Mouse (Mus musculus): ENCODE measurements around the gene 9230112D13Rik. TPM values are rescaled to one million over a fixed set of nuclear protein-coding genes. Genes with fewer than 3 reads are reported as not detected.

9230112D13Rik gene
- total RNA-seq (2022): not detected

GRCm38 (mm10) chr14:34522701-34523100 is at the start of gene 9230112D13Rik:
9230112D13Rik (minus strand) TSS chr14:34522801.
- DNase-seq: no peak

GRCm38 (mm10) chr14:34571610-34572387 is 49.2 kb upstream of the 9230112D13Rik start:
- no peak for DNase-seq

GRCm38 (mm10) chr14:34570903-34571302 is 48.3 kb upstream of the 9230112D13Rik start:
- no peak for DNase-seq

- peak; percentile 64 for DNase-seq
These were observed 47.7 kb upstream of the 9230112D13Rik start for GRCm38 (mm10) chr14:34570294-34570693.

GRCm38 (mm10) chr14:34569534-34570194 is 47.1 kb upstream of the 9230112D13Rik start:
- DNase-seq: no peak

- no peak for DNase-seq
These were observed 46.0 kb upstream of the 9230112D13Rik start for GRCm38 (mm10) chr14:34568626-34569025.

- no peak for DNase-seq
These were observed 45.1 kb upstream of the 9230112D13Rik start for GRCm38 (mm10) chr14:34567697-34568096.

GRCm38 (mm10) chr14:34566530-34566929 is 43.9 kb upstream of the 9230112D13Rik start:
- DNase-seq: no peak

- DNase-seq: no peak
These were observed 43.1 kb upstream of the 9230112D13Rik start for GRCm38 (mm10) chr14:34565711-34566110.

- DNase-seq: no peak
These were observed 42.0 kb upstream of the 9230112D13Rik start for GRCm38 (mm10) chr14:34564646-34565045.

- DNase-seq: no peak
These were observed 39.8 kb upstream of the 9230112D13Rik start for GRCm38 (mm10) chr14:34562393-34562792.

- no peak for DNase-seq
These were observed 39.0 kb upstream of the 9230112D13Rik start for GRCm38 (mm10) chr14:34561647-34562046.

GRCm38 (mm10) chr14:34558947-34559346 is 36.3 kb upstream of the 9230112D13Rik start:
- no peak for DNase-seq

GRCm38 (mm10) chr14:34555211-34555610 is 32.6 kb upstream of the 9230112D13Rik start:
- DNase-seq: no peak

- peak; percentile 35 for DNase-seq
These were observed 31.4 kb upstream of the 9230112D13Rik start for GRCm38 (mm10) chr14:34554047-34554446.

GRCm38 (mm10) chr14:34553470-34553869 is 30.9 kb upstream of the 9230112D13Rik start:
- DNase-seq: no peak

- DNase-seq: no peak
These were observed 29.6 kb upstream of the 9230112D13Rik start for GRCm38 (mm10) chr14:34552226-34552625.

- DNase-seq: peak; percentile 65
These were observed 26.5 kb upstream of the 9230112D13Rik start for GRCm38 (mm10) chr14:34549004-34549671.

- peak; percentile 40 for DNase-seq
These were observed 25.9 kb upstream of the 9230112D13Rik start for GRCm38 (mm10) chr14:34548391-34549001.

- no peak for DNase-seq
These were observed 21.9 kb upstream of the 9230112D13Rik start for GRCm38 (mm10) chr14:34544545-34544944.

GRCm38 (mm10) chr14:34544001-34544400 is 21.4 kb upstream of the 9230112D13Rik start:
- DNase-seq: no peak

GRCm38 (mm10) chr14:34543596-34543995 is 21.0 kb upstream of the 9230112D13Rik start:
- DNase-seq: no peak

- no peak for DNase-seq
These were observed 19.3 kb upstream of the 9230112D13Rik start for GRCm38 (mm10) chr14:34541896-34542295.

All from adrenal gland, adult 8-10 months (tissue).